Mouse (Mus musculus) kidney, postnatal 0 days (tissue): ENCODE measurements around the gene Cga. TPM values are rescaled to one million over a fixed set of nuclear protein-coding genes. Genes with fewer than 3 reads are reported as not detected.
A peak's percentile ranks its signal among the peaks of the same experiment; 100 is the strongest.
"Not testable (repeated sequence)": the region's sequence is repeated elsewhere in the genome, so short reads cannot be mapped to it uniquely, and the experiment has no call there.

ENCODE experiments used
- ATAC-seq: fragments of 200-750 bp; cut with Nextera tagmentation; replicated peaks from 2 replicates; pipeline ENCODE4 v1.8.0; 2017; ENCODE audit warnings: low read depth, moderate number of reproducible peaks, moderate TSS enrichment, moderate library complexity; ENCODE audit not compliant: low FRiP score
- DNase-seq: peaks from one replicate; pipeline ENCODE4 v3.0.0-alpha.2; 2016; ENCODE audit warnings: low spot score
- H3K27ac ChIP-seq: fragments of 300-500 bp; sonication (generic); 2 replicates; pipeline ENCODE4 v1.5.1; 2014; ENCODE audit warnings: mild to moderate bottlenecking
- H3K27me3 ChIP-seq: fragments of 300-500 bp; sonication (generic); 2 replicates; pipeline ENCODE4 v1.6.1; 2014; ENCODE audit warnings: low read length, mixed read lengths; ENCODE audit not compliant: insufficient read depth
- H3K36me3 ChIP-seq: fragments of 300-500 bp; sonication (generic); 2 replicates; pipeline ENCODE4 v1.6.1; 2014; ENCODE audit warnings: low read length, mixed read lengths; ENCODE audit not compliant: insufficient read depth
- H3K4me1 ChIP-seq: fragments of 300-500 bp; sonication (generic); replicated peaks from 2 replicates; pipeline ENCODE4 v1.6.1; 2014; ENCODE audit warnings: antibody characterized with exemption, low read length, mixed read lengths; ENCODE audit not compliant: insufficient read depth
- H3K4me2 ChIP-seq: fragments of 300-500 bp; sonication (generic); 2 replicates; pipeline ENCODE4 v1.6.1; 2014; ENCODE audit warnings: mild to moderate bottlenecking, low read length, moderate library complexity, mixed read lengths
- H3K4me3 ChIP-seq: fragments of 300-500 bp; sonication (generic); replicated peaks from 2 replicates; pipeline ENCODE4 v1.5.1; 2014; ENCODE audit warnings: low read depth, low read length
- H3K9ac ChIP-seq: fragments of 300-500 bp; sonication (generic); 2 replicates; pipeline ENCODE4 v1.6.1; 2014; ENCODE audit warnings: low read depth, low read length
- H3K9me3 ChIP-seq: fragments of 300-500 bp; sonication (generic); replicated peaks from 2 replicates; pipeline ENCODE4 v1.6.1; 2016; ENCODE audit warnings: low read length, inconsistent platforms, mixed read lengths
- CTCF ChIP-seq: IDR thresholded peaks from 2 replicates; pipeline ENCODE4 v1.5.1; 2016; ENCODE audit warnings: antibody characterized with exemption, low read depth, mild to moderate bottlenecking, moderate library complexity
- WGBS: fragments of 180-500 bp; shearing (Covaris S2); extraction: QIAGEN DNeasy Blood & Tissue Kit; methylation state at CpG from one replicate; pipeline ENCODE4 v1.1.7; 2014; 5-methylcytosine and 5-hydroxymethylcytosine counted together
- polyA plus RNA-seq: library from polyadenylated mRNA; unstranded; fragments of >200 nt; fragmentation: Nextera tagmentation; extraction: Ambion mirVana; gene quantifications from 2 replicates; pipeline ENCODE4 v1.2.1, GENCODE M21; 2015

Cga gene
- polyA plus RNA-seq, 1 experiment from 2014 or later: not detected

DNA sequence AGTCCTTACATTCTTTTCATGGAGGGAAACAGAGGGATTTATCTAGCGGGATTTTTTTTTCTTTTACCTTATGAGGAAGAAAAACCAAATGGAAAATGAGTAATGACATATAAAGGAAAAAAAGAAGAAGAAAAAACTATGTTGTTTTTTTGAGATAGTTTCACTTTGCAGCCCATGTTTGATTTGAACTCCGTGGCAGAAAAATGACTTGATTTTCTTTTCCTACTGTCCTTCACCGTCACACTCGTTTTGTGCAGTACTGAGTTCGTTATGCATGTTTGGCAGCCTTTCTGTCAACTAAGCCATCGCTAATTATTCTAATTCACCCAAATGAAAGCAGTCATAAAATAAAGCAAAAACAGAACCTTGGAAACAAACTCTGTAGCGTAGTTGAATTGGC lies 6.3 kb upstream of the Cga start:
- Histone ChIP-seq H3K4me1 (0 out of 2 replicates have a peak, but pooled peaks cover 3% of the 10 kb centered on the region), H3K4me2 (peak overlapping the region; percentile 87), H3K9me3 (no peaks in the 10 kb centered on the region), H3K27me3 (peaks cover 17% of the 10 kb centered on the region), H3K4me3 (peak overlapping the region; percentile 70), H3K9ac (peak overlapping the region; percentile 82; the same call in 1 of the 2 replicates), H3K36me3 (no peaks in the 10 kb centered on the region), H3K27ac (peak overlapping the region; percentile 85; the same call in 1 of the 2 replicates)
- 12% methylated on average over 7 of the region's 7 CpGs for WGBS
- TF ChIP-seq CTCF: no peak
- DNase-seq: no peak
- no peak for ATAC-seq

DNA sequence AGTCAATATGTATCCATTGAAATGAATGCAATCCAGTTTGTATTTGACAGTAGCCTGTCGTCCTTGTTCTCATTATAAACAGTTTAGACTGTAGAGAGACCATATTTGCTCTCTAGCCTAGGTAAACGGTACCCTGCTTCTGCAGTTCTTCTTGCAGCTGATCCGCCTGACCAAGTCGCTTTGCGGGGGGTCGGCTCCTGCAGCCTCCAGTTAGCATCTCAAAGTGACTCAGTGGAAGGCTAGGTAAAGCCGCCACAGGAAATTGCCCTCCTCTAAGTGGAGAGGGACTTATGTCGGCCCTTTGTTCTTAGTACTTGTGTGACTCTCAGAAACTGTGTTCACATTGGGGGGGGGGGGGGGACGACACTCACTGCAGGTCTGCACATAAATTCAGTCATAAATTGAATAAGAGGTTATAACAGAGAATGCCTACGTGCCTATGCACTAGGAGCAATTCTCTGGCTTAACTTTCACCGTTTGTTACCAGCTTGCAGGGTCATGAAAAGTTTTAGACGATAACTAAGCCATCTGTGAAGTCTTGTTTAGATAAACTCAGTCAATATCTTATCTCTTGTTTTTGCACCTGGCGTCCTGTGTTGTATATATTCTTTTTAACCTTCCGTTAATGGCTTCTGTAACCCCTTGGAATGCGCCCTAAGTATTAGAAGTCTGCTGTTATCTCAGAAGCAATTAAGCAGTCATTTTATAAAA lies 4.3 kb upstream of the Cga start:
- Histone ChIP-seq H3K4me2 (no peak overlapping the region), H3K27me3 (peaks cover 17% of the 10 kb centered on the region), H3K9me3 (no peaks in the 10 kb centered on the region), H3K4me3 (no peak overlapping the region), H3K36me3 (no peaks in the 10 kb centered on the region), H3K27ac (no peak overlapping the region), H3K9ac (no peak overlapping the region), H3K4me1 (no peaks in the 10 kb centered on the region)
- ATAC-seq (no peak), DNase-seq (no peak)
- WGBS: 13% methylated on average over 15 of the region's 15 CpGs
- no peak for TF ChIP-seq CTCF

DNA sequence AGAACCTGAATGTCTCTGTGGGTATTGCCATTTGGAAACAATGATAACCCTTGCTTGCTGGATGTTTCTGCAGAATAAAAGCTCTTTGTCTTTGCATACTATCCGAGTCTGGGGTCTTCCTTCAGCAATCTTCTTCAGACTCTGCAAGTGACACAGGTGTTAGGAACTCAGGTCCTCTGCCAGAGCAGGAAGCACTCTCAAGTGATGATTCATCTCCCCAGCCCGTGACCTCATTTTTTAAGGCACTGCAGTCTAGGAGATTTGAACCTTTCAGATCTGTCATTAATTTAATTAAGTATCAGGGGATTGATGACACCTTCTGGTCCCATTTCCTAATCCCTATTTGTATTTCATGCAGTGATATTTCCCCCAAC lies 3.8 kb upstream of the Cga start:
- TF ChIP-seq CTCF: no peak
- Histone ChIP-seq H3K9ac (no peak overlapping the region), H3K27ac (no peak overlapping the region), H3K36me3 (no peaks in the 10 kb centered on the region), H3K4me2 (no peak overlapping the region), H3K4me1 (no peaks in the 10 kb centered on the region), H3K4me3 (no peak overlapping the region), H3K9me3 (no peaks in the 10 kb centered on the region), H3K27me3 (peaks cover 17% of the 10 kb centered on the region)
- WGBS: 24% methylated on average over 2 of the region's 2 CpGs
- DNase-seq (no peak), ATAC-seq (no peak)

DNA sequence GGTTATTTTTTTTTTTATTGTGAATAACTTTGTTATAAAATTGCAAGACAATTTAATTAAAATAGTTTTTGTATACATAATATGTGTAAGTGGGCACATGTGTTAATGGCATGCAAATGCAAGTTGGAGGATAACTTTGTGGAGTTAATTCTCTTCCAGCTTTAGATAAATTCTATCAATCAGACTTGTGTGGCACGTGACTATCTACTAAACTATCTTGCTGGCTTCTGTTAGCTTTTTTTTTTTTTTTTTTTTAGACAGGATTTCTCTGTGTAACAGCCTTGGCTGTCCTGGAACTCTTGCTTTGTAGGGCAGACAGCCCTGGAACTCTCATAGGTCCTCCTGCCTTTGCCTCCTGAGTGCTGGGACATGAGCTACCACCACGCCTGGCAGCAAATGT lies 4.9 kb downstream of the Cga start:
- no peak overlapping the region for H3K9ac ChIP-seq
- no peaks in the 10 kb centered on the region for H3K36me3 ChIP-seq
- no peaks in the 10 kb centered on the region for H3K9me3 ChIP-seq
- TF ChIP-seq CTCF: no peak
- ATAC-seq: no peak
- no peak overlapping the region for H3K4me2 ChIP-seq
- no peak for DNase-seq
- 77% methylated on average over 2 of the region's 2 CpGs for WGBS
- H3K27ac ChIP-seq: no peak overlapping the region
- H3K4me1 ChIP-seq: no peaks in the 10 kb centered on the region
- H3K4me3 ChIP-seq: no peak overlapping the region
- no peaks in the 10 kb centered on the region for H3K27me3 ChIP-seq

DNA sequence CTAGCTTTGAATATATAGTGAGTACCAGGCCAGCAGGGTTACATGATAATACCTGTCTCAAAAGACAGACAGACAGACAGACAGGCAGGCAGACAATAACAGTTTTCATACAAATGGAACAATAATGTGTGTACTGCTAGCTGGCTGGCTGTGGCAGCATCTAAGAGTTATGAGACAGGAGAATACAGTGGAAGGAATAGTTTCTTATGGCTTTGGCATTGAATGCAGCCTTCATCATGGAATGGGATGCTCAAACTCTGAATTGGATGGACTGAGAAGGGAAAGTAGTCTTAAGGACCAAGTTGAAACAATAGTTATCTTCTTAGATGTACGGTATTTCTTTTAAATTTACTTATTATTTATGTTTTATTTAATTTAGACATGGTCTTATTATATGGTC lies 5.7 kb downstream of the Cga start:
- Histone ChIP-seq H3K9me3 (no peaks in the 10 kb centered on the region), H3K4me2 (no peak overlapping the region), H3K27me3 (no peaks in the 10 kb centered on the region), H3K27ac (no peak overlapping the region), H3K4me1 (no peaks in the 10 kb centered on the region), H3K4me3 (no peak overlapping the region), H3K36me3 (no peaks in the 10 kb centered on the region), H3K9ac (no peak overlapping the region)
- 88% methylated on average over 1 of the region's 1 CpGs for WGBS
- ATAC-seq: no peak
- no peak for DNase-seq
- TF ChIP-seq CTCF: no peak

DNA sequence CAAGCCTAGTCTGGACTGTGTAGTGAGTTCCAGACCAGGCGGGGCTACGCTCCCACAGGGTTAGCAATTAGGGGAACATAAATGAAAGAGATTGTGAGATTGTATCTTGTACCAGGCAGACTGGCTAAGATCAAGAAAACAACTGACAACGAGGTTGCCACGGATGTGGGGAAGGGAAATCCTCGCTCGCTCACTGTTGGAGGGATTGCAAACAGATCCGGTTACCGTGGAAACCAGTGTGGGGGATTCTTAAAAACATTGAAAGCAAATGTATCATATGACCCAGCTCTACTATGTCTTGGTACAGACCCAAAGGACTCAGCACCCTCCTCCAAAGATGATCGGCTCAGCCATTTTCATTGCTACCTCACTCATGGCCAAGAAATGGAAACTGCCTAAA lies 6.6 kb downstream of the Cga start:
- Histone ChIP-seq H3K36me3 (no peaks in the 10 kb centered on the region), H3K4me1 (no peaks in the 10 kb centered on the region), H3K4me2 (no peak overlapping the region), H3K9ac (no peak overlapping the region), H3K27ac (no peak overlapping the region), H3K9me3 (no peaks in the 10 kb centered on the region), H3K4me3 (no peak overlapping the region), H3K27me3 (no peaks in the 10 kb centered on the region)
- no peak for ATAC-seq
- 33% methylated on average over 9 of the region's 9 CpGs for WGBS
- peak; percentile 34 for DNase-seq
- TF ChIP-seq CTCF: no peak

DNA sequence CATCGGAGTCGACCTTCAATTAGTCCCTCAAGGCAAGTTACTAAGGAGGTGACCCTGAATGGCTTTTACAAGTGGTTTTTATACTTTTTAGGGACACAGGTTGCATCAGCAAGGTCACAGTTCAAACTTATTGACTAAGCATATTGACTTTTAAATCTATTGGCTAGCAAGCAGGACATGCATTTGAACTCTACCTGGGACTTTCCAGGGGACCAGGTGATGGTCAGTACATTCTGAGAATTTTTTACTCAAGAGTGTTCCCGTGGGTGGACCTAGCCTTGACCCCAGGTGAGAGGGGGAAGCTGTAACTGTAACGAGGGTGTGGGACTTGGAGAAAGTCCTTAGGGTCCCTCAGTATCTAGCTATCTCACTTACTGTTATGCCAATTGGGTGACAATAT lies 7.6 kb downstream of the Cga start:
- no peak overlapping the region for H3K27ac ChIP-seq
- WGBS: 66% methylated on average over 4 of the region's 4 CpGs
- no peak overlapping the region for H3K4me2 ChIP-seq
- H3K36me3 ChIP-seq: no peaks in the 10 kb centered on the region
- no peak overlapping the region for H3K4me3 ChIP-seq
- no peaks in the 10 kb centered on the region for H3K4me1 ChIP-seq
- no peak for ATAC-seq
- H3K9ac ChIP-seq: no peak overlapping the region
- TF ChIP-seq CTCF: no peak
- H3K9me3 ChIP-seq: no peaks in the 10 kb centered on the region
- H3K27me3 ChIP-seq: no peaks in the 10 kb centered on the region
- no peak for DNase-seq

DNA sequence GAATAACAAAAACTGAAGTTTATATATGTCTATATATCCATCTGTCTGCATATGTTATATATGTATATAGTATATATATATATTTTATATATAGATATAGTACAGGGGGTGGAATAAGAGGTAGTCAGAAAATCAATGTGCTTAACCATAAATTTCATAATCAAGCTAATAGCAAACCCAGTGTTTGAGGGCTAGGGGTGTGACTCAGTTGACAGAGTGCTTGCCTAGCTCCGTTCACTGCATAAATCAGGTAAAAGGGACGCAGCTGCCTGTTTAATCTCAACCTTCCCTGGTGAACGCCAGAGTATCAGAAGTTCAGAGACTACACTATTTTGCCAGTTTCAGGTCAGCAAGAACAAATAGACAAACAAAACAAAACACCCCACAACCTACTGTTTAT lies 8.0 kb downstream of the Cga start:
- H3K4me3 ChIP-seq, H3K27ac ChIP-seq, H3K4me2 ChIP-seq, H3K9me3 ChIP-seq, H3K27me3 ChIP-seq, ATAC-seq, DNase-seq, H3K4me1 ChIP-seq, H3K9ac ChIP-seq, H3K36me3 ChIP-seq: not testable (repeated sequence)
- WGBS: 27% methylated on average over 3 of the region's 3 CpGs
